ENCODE assay signal across 10 mouse cellular contexts in the genomic region with DNA sequence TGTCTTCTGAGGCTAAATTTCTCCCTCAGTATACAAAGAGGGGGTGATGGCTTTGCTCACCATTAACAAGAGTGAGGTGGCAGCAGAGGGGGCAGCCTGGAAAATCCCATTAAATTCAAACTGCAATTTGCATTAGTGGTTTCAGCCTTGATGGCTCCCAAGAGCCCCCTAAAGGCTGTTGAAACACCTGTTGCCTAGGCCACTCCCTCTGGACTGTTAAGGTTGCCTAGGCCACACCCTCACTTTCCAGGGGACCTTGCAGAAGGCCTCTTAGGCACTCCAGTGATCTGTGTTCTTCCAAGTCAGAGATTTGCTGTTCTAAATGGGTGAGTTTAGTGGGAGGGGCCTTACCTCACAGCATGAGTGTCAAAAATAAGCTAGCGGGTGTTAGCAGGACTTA.
DNase-seq lines count a peak whose midpoint lies in the region; ATAC-seq lines count a peak whose summit lies in the region.
"Had no signal": no experiment of that assay in that cellular context is flagged by ENCODE, and none has a peak within 500 bp of the region (broad histone marks: within the 10 kb centered on the region; RNA-seq: fewer than 3 reads in every experiment).

No protein-coding gene starts in this region.

- peak overlapping the region; percentile 26; the same call in 1 of the 2 replicates for H3K27ac ChIP-seq in forebrain, embryonic 13.5 days
- H3K27ac ChIP-seq in forebrain, embryonic 16.5 days (ENCODE audit: low read length), result no peak overlapping the region
- no peak overlapping the region for H3K27ac ChIP-seq in lung, embryonic 16.5 days (ENCODE audit: low read length)
- H3K27ac ChIP-seq: liver, embryonic 14.5 days had no signal

- peaks cover 90% of the 10 kb centered on the region for H3K4me1 ChIP-seq in forebrain, embryonic 13.5 days
- peaks cover 51% of the 10 kb centered on the region for H3K4me1 ChIP-seq in forebrain, embryonic 16.5 days (replicated peaks; ENCODE audit: control insufficient read depth, insufficient read depth, low read length)
- H3K4me1 ChIP-seq in lung, embryonic 16.5 days (replicated peaks; ENCODE audit: control insufficient read depth, insufficient read depth, low read length), result peaks cover 27% of the 10 kb centered on the region

- peak; percentile 56 for DNase-seq in retina, embryonic 14.5 days (ENCODE audit: low spot score)
- no peak for DNase-seq in retina, postnatal 1 day
- DNase-seq in thymus, postnatal 4 days, result peak; percentile 26
- no peak for DNase-seq in frontal cortex, postnatal 25 days (ENCODE audit: low spot score in 2 of 2)
- DNase-seq: adrenal gland, postnatal 25 days had no signal

- H3K9ac ChIP-seq in forebrain, embryonic 13.5 days, result no peak overlapping the region
- no peak overlapping the region for H3K9ac ChIP-seq in forebrain, embryonic 16.5 days (replicated peaks; ENCODE audit: low read depth, low read length)
- no peak overlapping the region for H3K9ac ChIP-seq in lung, embryonic 16.5 days (ENCODE audit: low read length)
- H3K9ac ChIP-seq: liver, embryonic 14.5 days had no signal

- 74% methylated on average over 1 of the region's 1 CpGs for WGBS in forebrain, embryonic 13.5 days
- 87% methylated on average over 1 of the region's 1 CpGs for WGBS in forebrain, embryonic 16.5 days
- WGBS in lung, embryonic 16.5 days, result 63% methylated on average over 1 of the region's 1 CpGs

- H3K36me3 ChIP-seq in forebrain, embryonic 13.5 days (ENCODE audit: poor library complexity, severe bottlenecking), result no peaks in the 10 kb centered on the region
- H3K36me3 ChIP-seq in forebrain, embryonic 16.5 days (ENCODE audit: control insufficient read depth, insufficient read depth), result no peaks in the 10 kb centered on the region
- no peaks in the 10 kb centered on the region for H3K36me3 ChIP-seq in lung, embryonic 16.5 days (ENCODE audit: control insufficient read depth, insufficient read depth, low read length)

- H3K4me2 ChIP-seq in forebrain, embryonic 13.5 days, result no peak overlapping the region
- no peak overlapping the region for H3K4me2 ChIP-seq in forebrain, embryonic 16.5 days (ENCODE audit: low read length)
- H3K4me2 ChIP-seq in lung, embryonic 16.5 days (ENCODE audit: low read depth, low read length), result no peak overlapping the region

- H3K9me3 ChIP-seq in forebrain, embryonic 13.5 days (replicated peaks), result no peaks in the 10 kb centered on the region
- H3K9me3 ChIP-seq in forebrain, embryonic 16.5 days (ENCODE audit: control insufficient read depth, low read length), result no peaks in the 10 kb centered on the region
- no peaks in the 10 kb centered on the region for H3K9me3 ChIP-seq in lung, embryonic 16.5 days (ENCODE audit: control insufficient read depth, low read length)

- no peaks in the 10 kb centered on the region for H3K27me3 ChIP-seq in forebrain, embryonic 13.5 days
- no peaks in the 10 kb centered on the region for H3K27me3 ChIP-seq in forebrain, embryonic 16.5 days (replicated peaks; ENCODE audit: control insufficient read depth, insufficient read depth, low read length)
- H3K27me3 ChIP-seq in lung, embryonic 16.5 days (ENCODE audit: control insufficient read depth, insufficient read depth, low read depth, low read length), result no peaks in the 10 kb centered on the region

- H3K4me3 ChIP-seq in forebrain, embryonic 13.5 days, result no peak overlapping the region
- H3K4me3 ChIP-seq in forebrain, embryonic 16.5 days (replicated peaks; ENCODE audit: low read length), result no peak overlapping the region
- no peak overlapping the region for H3K4me3 ChIP-seq in lung, embryonic 16.5 days (ENCODE audit: low read length)

- no peak for ATAC-seq in forebrain, embryonic 13.5 days
- no peak for ATAC-seq in forebrain, embryonic 16.5 days
- peak; percentile 64 for ATAC-seq in lung, embryonic 16.5 days (ENCODE audit: low read depth)
- no peak for ATAC-seq in cerebellum, adult (ENCODE audit: insufficient number of reproducible peaks, low FRiP score, low TSS enrichment)

Comparison
In these comparisons a context has a peak if more than half of its experiments do, and no peak if none do; other contexts are left out.
1. DNase-seq: peak in retina, embryonic 14.5 days (single experiment) and thymus, postnatal 4 days (single experiment); none in retina, postnatal 1 day (single experiment) and frontal cortex, postnatal 25 days (0 of 2).